Mouse (Mus musculus): Measurements from ENCODE around the gene Csnk1g2.

Csnk1g2 gene

DNA sequence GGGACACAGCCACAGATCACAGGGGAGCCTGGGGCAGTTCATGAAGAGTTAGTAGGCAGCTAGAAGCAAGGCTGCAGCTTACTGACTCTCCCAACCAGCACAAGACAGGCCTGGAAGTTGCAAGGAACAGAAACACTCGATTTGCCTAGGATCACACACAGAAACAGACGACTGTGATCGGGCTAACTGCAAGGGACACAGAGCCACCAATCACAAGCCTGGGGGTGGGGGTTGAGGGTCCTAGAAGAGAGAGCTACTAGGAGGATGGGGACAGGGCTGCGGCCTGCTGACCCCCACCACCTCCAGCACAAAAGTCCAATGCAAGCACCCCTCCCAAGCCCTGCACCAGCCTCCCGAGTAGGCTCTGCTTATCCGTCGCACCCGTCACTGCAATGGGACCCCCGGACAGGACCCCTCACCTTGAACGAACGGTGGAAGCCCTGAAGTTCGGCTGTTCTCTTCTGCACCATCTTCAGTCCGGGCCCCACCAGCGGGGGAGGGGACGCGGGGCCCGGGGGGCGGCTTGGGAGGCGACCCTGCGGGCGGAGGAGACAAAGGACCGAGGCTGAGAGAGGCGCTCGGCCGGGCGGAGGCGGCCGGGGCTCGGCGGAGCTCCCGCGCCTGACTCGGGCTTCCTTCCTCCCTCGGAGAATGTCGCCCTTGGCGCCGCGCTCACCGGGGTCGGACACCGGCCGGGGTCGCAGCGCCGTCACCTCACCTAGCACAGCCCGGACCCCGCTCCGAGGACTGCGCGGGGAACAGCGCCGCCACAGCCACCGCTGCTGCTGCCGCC is 53.0 kb downstream of the Csnk1g2 start:
- Histone ChIP-seq H3K4me3 (replicated peaks; ENCODE audit: low read length) (peak overlapping the region; percentile 87), H3K36me3 (ENCODE audit: insufficient read depth, low read length) (peaks cover 45% of the 10 kb centered on the region), H3K27me3 (ENCODE audit: insufficient read depth, low read length) (no peaks in the 10 kb centered on the region), H3K4me1 (replicated peaks; ENCODE audit: low read depth, low read length) (peaks cover 74% of the 10 kb centered on the region), H3K9me3 (ENCODE audit: low read length) (no peaks in the 10 kb centered on the region)
- TF ChIP-seq NANOG (IDR thresholded peaks at IDR 0.05; ENCODE audit: borderline replicate concordance, low read length) = no peak
- no peak for TF ChIP-seq CTCF (conservative IDR thresholded peaks at IDR 0.05; ENCODE audit: low read length)
- no peak for TF ChIP-seq POU5F1 (IDR thresholded peaks at IDR 0.05; ENCODE audit: borderline replicate concordance, low read length)

DNA sequence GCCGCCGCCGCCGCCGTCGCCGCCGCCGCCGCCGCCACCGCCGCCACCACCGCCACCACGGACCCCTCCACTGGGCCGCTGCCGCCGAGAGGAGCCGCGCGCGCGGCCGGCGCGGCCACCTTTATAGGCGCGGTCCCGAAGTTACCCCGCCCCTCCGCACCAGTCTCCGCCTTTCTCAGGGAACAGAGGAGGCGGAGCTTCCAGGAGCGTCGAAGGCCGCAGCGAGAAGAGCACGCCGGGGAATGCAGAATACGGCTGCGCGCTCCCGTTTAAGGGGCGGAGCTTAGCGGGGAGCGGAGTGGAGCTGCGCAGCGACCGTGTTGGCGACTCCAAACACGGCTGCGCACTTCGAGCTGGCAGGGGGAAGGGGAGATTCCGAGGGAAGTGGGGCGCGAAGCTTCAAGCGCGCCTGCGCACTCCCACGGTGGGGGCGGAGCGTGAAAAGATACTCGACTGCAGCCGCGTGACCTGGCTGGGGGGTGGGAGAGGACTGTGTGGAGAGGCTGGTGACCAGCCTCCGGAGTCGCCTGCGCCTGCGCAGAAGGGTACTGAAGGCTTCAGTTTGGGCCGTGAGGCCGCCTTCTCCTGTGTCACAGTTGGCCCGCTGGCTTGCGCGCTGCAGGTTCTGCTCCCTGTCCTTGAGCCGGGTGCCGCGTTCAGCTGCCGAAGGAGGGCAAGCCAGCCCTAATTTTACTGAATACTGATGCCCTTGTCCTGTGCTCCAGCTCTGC is 53.7 kb downstream of the Csnk1g2 start:
- H3K36me3 ChIP-seq (ENCODE audit: insufficient read depth, low read length) = peaks cover 37% of the 10 kb centered on the region
- no peaks in the 10 kb centered on the region for H3K9me3 ChIP-seq (ENCODE audit: low read length)
- H3K27me3 ChIP-seq (ENCODE audit: insufficient read depth, low read length) = no peaks in the 10 kb centered on the region
- H3K4me1 ChIP-seq (replicated peaks; ENCODE audit: low read depth, low read length) = peaks cover 74% of the 10 kb centered on the region
- peak overlapping the region; percentile 87 for H3K4me3 ChIP-seq (replicated peaks; ENCODE audit: low read length)
- TF ChIP-seq CTCF (conservative IDR thresholded peaks at IDR 0.05; ENCODE audit: low read length) (no peak), POU5F1 (IDR thresholded peaks at IDR 0.05; ENCODE audit: borderline replicate concordance, low read length) (no peak), NANOG (IDR thresholded peaks at IDR 0.05; ENCODE audit: borderline replicate concordance, low read length) (no peak)

DNA sequence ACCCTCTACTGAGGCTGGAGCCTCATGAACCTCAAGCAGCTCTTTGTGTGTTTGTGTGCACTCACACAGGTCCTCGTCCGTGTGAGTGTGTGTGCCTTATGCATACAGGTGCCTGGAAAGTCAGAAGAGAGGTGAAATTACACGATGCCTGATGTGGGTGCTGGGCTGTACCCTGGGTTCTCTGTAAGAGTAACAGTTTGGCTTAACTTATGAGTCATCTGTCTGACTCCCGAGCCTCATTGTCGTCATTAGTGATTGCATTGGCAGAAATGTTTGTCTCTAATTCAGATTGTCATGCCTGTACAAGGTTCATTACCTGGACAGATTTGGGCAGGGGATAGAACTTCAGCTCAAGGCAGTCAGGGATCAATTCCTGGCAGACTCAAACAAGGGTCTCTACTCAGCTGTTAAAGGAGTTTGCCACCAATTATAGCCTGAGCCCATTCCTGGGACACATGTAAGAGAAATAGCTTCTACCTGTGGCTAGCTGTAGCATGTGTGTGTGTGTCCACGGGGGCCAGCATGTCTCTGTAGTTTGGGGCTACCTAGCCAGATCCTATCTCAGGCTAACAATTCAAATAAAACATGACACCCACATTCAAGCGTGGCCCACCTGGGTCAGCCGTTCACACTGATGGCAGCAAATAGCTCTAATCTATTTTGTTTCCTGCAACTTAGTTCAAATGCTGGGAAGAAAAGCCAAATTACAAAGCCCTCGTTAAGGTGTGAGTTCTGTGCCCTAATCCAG is 54.7 kb downstream of the Csnk1g2 start:
- H3K9me3 ChIP-seq (ENCODE audit: low read length) = no peaks in the 10 kb centered on the region
- H3K36me3 ChIP-seq (ENCODE audit: insufficient read depth, low read length) = peaks cover 28% of the 10 kb centered on the region
- TF ChIP-seq CTCF (conservative IDR thresholded peaks at IDR 0.05; ENCODE audit: low read length) = no peak
- no peak for TF ChIP-seq POU5F1 (IDR thresholded peaks at IDR 0.05; ENCODE audit: borderline replicate concordance, low read length)
- TF ChIP-seq NANOG (IDR thresholded peaks at IDR 0.05; ENCODE audit: borderline replicate concordance, low read length) = no peak
- H3K4me1 ChIP-seq (replicated peaks; ENCODE audit: low read depth, low read length) = peaks cover 70% of the 10 kb centered on the region
- H3K27me3 ChIP-seq (ENCODE audit: insufficient read depth, low read length) = no peaks in the 10 kb centered on the region
- H3K4me3 ChIP-seq (replicated peaks; ENCODE audit: low read length) = peak overlapping the region; percentile 85

DNA sequence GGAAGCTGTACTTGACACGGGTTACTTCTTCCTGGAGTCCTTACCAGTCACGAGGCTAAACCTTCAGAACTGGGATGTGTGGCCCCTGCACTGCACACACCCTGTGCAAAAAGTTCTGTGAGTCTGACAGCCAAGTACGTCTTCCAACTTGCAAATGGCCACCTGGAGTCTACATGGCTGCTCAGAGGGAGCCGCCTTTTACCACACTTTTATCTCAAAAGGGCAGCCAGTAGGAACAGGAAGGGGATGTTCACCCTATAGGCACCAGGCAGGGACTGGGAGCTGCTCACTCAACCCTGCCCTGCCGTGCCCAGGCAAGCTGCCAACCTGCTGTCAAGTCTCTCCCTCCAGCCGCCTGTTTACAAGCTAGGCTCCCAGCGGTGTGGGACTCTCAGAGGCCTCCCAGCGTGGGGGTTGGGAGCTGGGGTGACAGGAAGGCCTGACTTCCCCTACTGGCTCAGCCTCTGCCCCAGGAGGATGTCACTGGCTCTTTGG is 55.4 kb downstream of the Csnk1g2 start, which contains the start of gene Mknk2:
Mknk2 (minus strand) TSS at position 171 of the 495 bp plus-strand sequence.
- Histone ChIP-seq H3K4me3 (replicated peaks; ENCODE audit: low read length) (peak within 1 kb of the TSS; percentile 85), H3K27me3 (ENCODE audit: insufficient read depth, low read length) (no peaks in the 10 kb centered on the region), H3K36me3 (ENCODE audit: insufficient read depth, low read length) (peaks cover 23% of the 10 kb centered on the region), H3K9me3 (ENCODE audit: low read length) (no peaks in the 10 kb centered on the region), H3K4me1 (replicated peaks; ENCODE audit: low read depth, low read length) (peaks cover 64% of the 10 kb centered on the region)
- TF ChIP-seq NANOG (IDR thresholded peaks at IDR 0.05; ENCODE audit: borderline replicate concordance, low read length) (no peak), POU5F1 (IDR thresholded peaks at IDR 0.05; ENCODE audit: borderline replicate concordance, low read length) (no peak), CTCF (conservative IDR thresholded peaks at IDR 0.05; ENCODE audit: low read length) (no peak)

DNA sequence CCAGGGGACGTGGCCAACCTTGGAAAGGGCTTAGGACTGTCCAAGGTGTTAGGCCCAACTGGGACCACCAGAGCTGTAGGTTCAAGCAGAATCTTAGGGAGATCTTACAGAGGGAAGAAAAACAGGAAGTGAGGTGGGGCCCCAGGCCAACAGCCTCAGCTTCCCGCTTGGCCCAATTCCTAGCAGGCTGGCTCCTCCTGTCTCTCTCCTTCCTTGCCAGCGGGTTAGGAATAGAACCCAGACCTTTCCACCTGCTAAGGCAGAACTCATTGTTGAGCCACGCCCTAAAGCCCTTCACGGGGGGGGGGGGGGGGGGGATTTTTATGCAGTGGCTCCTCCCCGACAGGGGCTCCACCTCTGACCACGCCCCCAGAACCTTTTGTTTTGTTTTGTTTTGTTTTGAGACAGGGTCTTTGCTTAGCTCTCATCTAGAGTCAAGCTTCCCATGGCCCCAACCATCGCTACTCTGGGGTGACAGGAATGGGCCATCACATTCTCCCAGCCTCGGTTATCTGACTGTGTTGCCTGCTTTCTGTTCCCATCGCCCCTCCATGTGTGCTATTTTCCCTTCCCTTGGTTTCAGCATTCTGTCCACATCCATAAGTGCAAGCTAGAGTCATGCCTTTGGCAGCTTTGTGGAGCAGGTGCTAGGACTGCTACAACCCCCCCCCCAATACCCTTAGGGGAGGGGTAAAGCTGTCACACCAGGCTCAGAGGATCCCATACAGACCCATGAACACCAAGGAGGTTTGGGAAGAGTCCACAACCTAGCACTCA is 56.2 kb downstream of the Csnk1g2 start:
- Histone ChIP-seq H3K4me3 (replicated peaks; ENCODE audit: low read length) (peak overlapping the region; percentile 85), H3K4me1 (replicated peaks; ENCODE audit: low read depth, low read length) (peaks cover 56% of the 10 kb centered on the region), H3K27me3 (ENCODE audit: insufficient read depth, low read length) (no peaks in the 10 kb centered on the region), H3K36me3 (ENCODE audit: insufficient read depth, low read length) (peaks cover 22% of the 10 kb centered on the region), H3K9me3 (ENCODE audit: low read length) (no peaks in the 10 kb centered on the region)
- TF ChIP-seq CTCF (conservative IDR thresholded peaks at IDR 0.05; ENCODE audit: low read length) = no peak

GRCm38 (mm10) chr10:80679556-80680259 is 57.1 kb downstream of the Csnk1g2 start:
- Histone ChIP-seq H3K4me1 (replicated peaks; ENCODE audit: low read depth, low read length) (peaks cover 49% of the 10 kb centered on the region), H3K4me3 (replicated peaks; ENCODE audit: low read length) (0 out of 2 replicates have a peak overlapping the region, but pooled peaks have one; percentile 27), H3K36me3 (ENCODE audit: insufficient read depth, low read length) (peaks cover 13% of the 10 kb centered on the region), H3K27me3 (ENCODE audit: insufficient read depth, low read length) (no peaks in the 10 kb centered on the region), H3K9me3 (ENCODE audit: low read length) (no peaks in the 10 kb centered on the region)
- TF ChIP-seq NANOG (IDR thresholded peaks at IDR 0.05; ENCODE audit: borderline replicate concordance, low read length) (no peak), POU5F1 (IDR thresholded peaks at IDR 0.05; ENCODE audit: borderline replicate concordance, low read length) (no peak), CTCF (conservative IDR thresholded peaks at IDR 0.05; ENCODE audit: low read length) (no peak)

DNA sequence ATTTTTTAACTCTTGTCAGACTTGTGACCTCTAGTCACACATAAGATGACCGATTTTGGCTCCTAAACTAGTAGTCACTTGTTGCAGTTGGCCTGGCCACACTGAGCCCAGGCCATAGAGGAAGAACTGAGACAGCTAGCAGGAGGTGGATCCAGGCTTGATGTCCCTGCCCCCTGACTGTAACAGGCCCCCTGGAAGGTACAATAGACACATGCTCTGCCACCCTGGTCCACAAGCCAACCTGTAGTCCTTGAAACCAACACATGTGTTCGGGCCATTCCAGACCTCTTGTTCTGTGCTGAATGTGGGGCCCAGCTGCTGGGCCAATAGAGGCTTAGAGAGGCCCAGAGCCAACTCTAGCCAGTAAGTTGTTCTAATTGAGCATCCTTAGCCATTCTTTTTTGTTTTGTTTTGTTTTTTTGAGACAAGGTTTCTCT is 57.6 kb downstream of the Csnk1g2 start:
- Histone ChIP-seq H3K27me3 (ENCODE audit: insufficient read depth, low read length) (no peaks in the 10 kb centered on the region), H3K4me3 (replicated peaks; ENCODE audit: low read length) (no peak overlapping the region), H3K36me3 (ENCODE audit: insufficient read depth, low read length) (peaks cover 15% of the 10 kb centered on the region), H3K9me3 (ENCODE audit: low read length) (no peaks in the 10 kb centered on the region), H3K4me1 (replicated peaks; ENCODE audit: low read depth, low read length) (peaks cover 48% of the 10 kb centered on the region)
- TF ChIP-seq POU5F1 (IDR thresholded peaks at IDR 0.05; ENCODE audit: borderline replicate concordance, low read length) (no peak), CTCF (conservative IDR thresholded peaks at IDR 0.05; ENCODE audit: low read length) (no peak), NANOG (IDR thresholded peaks at IDR 0.05; ENCODE audit: borderline replicate concordance, low read length) (no peak)
